Comparison of ENCODE assay signal across 22 mouse cellular contexts in the genomic region with DNA sequence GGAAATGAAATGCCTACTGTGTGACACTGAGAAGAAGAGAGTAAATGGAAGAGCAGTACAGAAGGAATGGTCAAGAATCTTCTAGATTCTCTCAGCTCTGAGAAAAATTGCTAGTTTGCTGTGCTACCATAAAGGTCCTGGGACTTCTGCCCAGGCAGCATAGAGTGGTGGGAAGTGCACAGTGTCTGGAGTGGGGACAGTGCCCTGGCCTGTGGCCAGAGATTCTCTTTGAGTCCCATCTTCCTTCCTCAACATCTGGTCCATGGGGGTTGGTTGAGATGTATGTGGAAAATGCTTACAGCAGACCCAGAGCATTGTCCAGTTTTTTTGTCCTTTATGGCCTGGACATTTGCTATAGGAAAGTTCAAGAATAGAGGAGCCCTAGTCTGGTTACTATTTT.
A peak's percentile ranks its signal among the peaks of the same experiment; 100 is the strongest.
DNase-seq lines count a peak whose midpoint lies in the region; ATAC-seq and TF ChIP-seq lines count a peak whose summit lies in the region.
"Had no signal": no experiment of that assay in that cellular context is flagged by ENCODE, and none has a peak within 500 bp of the region (broad histone marks: within the 10 kb centered on the region; RNA-seq: fewer than 3 reads in every experiment).

No protein-coding gene starts in this region.

- H3K27ac ChIP-seq in heart, embryonic 10.5 days: no peak overlapping the region
- no peak overlapping the region for H3K27ac ChIP-seq in limb, embryonic 14.5 days (replicated peaks; ENCODE audit: low read depth, low read length)
- H3K27ac ChIP-seq in limb, embryonic 10.5 days: no peak overlapping the region
- no peak overlapping the region for H3K27ac ChIP-seq in lung, embryonic 16.5 days (ENCODE audit: low read length)
- H3K27ac ChIP-seq: forebrain, embryonic 10.5 days; heart, embryonic 13.5 days; hindbrain, embryonic 12.5 days; hindbrain, embryonic 15.5 days had no signal

- TF ChIP-seq POLR2A in limb, embryonic 14.5 days (IDR thresholded peaks at IDR 0.05; ENCODE audit: borderline replicate concordance, extremely low read depth, insufficient read depth, insufficient read length): no peak

- H3K4me3 ChIP-seq in heart, embryonic 10.5 days: no peak overlapping the region
- no peak overlapping the region for H3K4me3 ChIP-seq in limb, embryonic 14.5 days (replicated peaks; ENCODE audit: low read length)
- no peak overlapping the region for H3K4me3 ChIP-seq in limb, embryonic 10.5 days
- no peak overlapping the region for H3K4me3 ChIP-seq in lung, embryonic 16.5 days (ENCODE audit: low read length)
- H3K4me3 ChIP-seq: forebrain, embryonic 10.5 days; heart, embryonic 13.5 days; hindbrain, embryonic 12.5 days; hindbrain, embryonic 15.5 days had no signal

- H3K9me3 ChIP-seq in heart, embryonic 10.5 days: no peaks in the 10 kb centered on the region
- H3K9me3 ChIP-seq in limb, embryonic 14.5 days (ENCODE audit: control insufficient read depth, low read length): no peaks in the 10 kb centered on the region; the same call in 1 of the 2 replicates
- H3K9me3 ChIP-seq in limb, embryonic 10.5 days (replicated peaks): no peaks in the 10 kb centered on the region
- H3K9me3 ChIP-seq in lung, embryonic 16.5 days (ENCODE audit: control insufficient read depth, low read length): no peaks in the 10 kb centered on the region
- H3K9me3 ChIP-seq: heart, embryonic 13.5 days; hindbrain, embryonic 15.5 days had no signal

- no peak for ATAC-seq in limb, embryonic 14.5 days (ENCODE audit: low FRiP score, low read depth)
- peak; percentile 57; the same call in 1 of the 2 replicates for ATAC-seq in lung, embryonic 16.5 days (ENCODE audit: low read depth)
- ATAC-seq: forebrain, embryonic 14.5 days; Patski had no signal

- DNase-seq in heart, embryonic 10.5 days (ENCODE audit: low spot score): peak; percentile 48
- DNase-seq in heart, postnatal 4 days: no peak
- peak; percentile 30 for DNase-seq in limb, embryonic 14.5 days (ENCODE audit: low spot score)
- no peak for DNase-seq in limb, embryonic 10.5 days (ENCODE audit: low spot score)
- no peak for DNase-seq in lung, postnatal 36 days
- DNase-seq: adrenal gland, postnatal 10 days; adrenal gland, postnatal 36 days; B cell, adult 2 months; cerebellum, adult 18-20 months; cerebellum, adult 9-10 months; cerebellum, postnatal 14 days; gastrocnemius, postnatal 25 days; heart, adult 18-20 months; heart, postnatal 14 days had no signal

- H3K36me3 ChIP-seq in heart, embryonic 10.5 days: peaks cover 6% of the 10 kb centered on the region; the same call in 1 of the 2 replicates
- no peaks in the 10 kb centered on the region for H3K36me3 ChIP-seq in limb, embryonic 14.5 days (ENCODE audit: control insufficient read depth, insufficient read depth, low read length)
- peaks cover 3% of the 10 kb centered on the region; the same call in 1 of the 2 replicates for H3K36me3 ChIP-seq in limb, embryonic 10.5 days
- no peaks in the 10 kb centered on the region for H3K36me3 ChIP-seq in lung, embryonic 16.5 days (ENCODE audit: control insufficient read depth, insufficient read depth, low read length)
- H3K36me3 ChIP-seq: G1E; hindbrain, embryonic 12.5 days; hindbrain, embryonic 15.5 days had no signal

- no peak overlapping the region for H3K4me2 ChIP-seq in limb, embryonic 14.5 days (replicated peaks; ENCODE audit: low read depth, low read length, severe bottlenecking)
- no peak overlapping the region for H3K4me2 ChIP-seq in lung, embryonic 16.5 days (ENCODE audit: low read depth, low read length)
- H3K4me2 ChIP-seq: heart, embryonic 13.5 days; hindbrain, embryonic 12.5 days; hindbrain, embryonic 15.5 days had no signal

- H3K9ac ChIP-seq in limb, embryonic 14.5 days (ENCODE audit: low read depth, low read length, severe bottlenecking): no peak overlapping the region
- no peak overlapping the region for H3K9ac ChIP-seq in lung, embryonic 16.5 days (ENCODE audit: low read length)
- H3K9ac ChIP-seq: heart, embryonic 13.5 days; hindbrain, embryonic 12.5 days; hindbrain, embryonic 15.5 days had no signal

- H3K4me1 ChIP-seq in heart, embryonic 10.5 days: peaks cover 12% of the 10 kb centered on the region; the same call in 1 of the 2 replicates
- H3K4me1 ChIP-seq in limb, embryonic 14.5 days (ENCODE audit: control insufficient read depth, insufficient read depth, low read length): peaks cover 37% of the 10 kb centered on the region
- peaks cover 36% of the 10 kb centered on the region for H3K4me1 ChIP-seq in limb, embryonic 10.5 days
- peaks cover 10% of the 10 kb centered on the region for H3K4me1 ChIP-seq in lung, embryonic 16.5 days (replicated peaks; ENCODE audit: control insufficient read depth, insufficient read depth, low read length)
- H3K4me1 ChIP-seq: hindbrain, embryonic 15.5 days had no signal

- H3K27me3 ChIP-seq in heart, embryonic 10.5 days (ENCODE audit: insufficient read depth, poor library complexity, severe bottlenecking): no peaks in the 10 kb centered on the region
- no peaks in the 10 kb centered on the region for H3K27me3 ChIP-seq in limb, embryonic 14.5 days (ENCODE audit: control insufficient read depth, insufficient read depth, low read length)
- no peaks in the 10 kb centered on the region for H3K27me3 ChIP-seq in limb, embryonic 10.5 days (ENCODE audit: low read depth, poor library complexity, severe bottlenecking)
- no peaks in the 10 kb centered on the region for H3K27me3 ChIP-seq in lung, embryonic 16.5 days (ENCODE audit: control insufficient read depth, insufficient read depth, low read depth, low read length)
- H3K27me3 ChIP-seq: heart, embryonic 13.5 days; hindbrain, embryonic 12.5 days; hindbrain, embryonic 15.5 days; Patski had no signal

Comparison
In these comparisons a context has a peak if more than half of its experiments do, and no peak if none do; other contexts are left out.
1. DNase-seq: peak in heart, embryonic 10.5 days (single experiment) and limb, embryonic 14.5 days (single experiment); none in heart, postnatal 4 days (single experiment), limb, embryonic 10.5 days (single experiment) and lung, postnatal 36 days (single experiment).